Mouse (Mus musculus) embryo, embryonic 10.5 days (tissue): ENCODE measurements around the gene 4932411N23Rik.
"Not testable (repeated sequence)": the region's sequence is repeated elsewhere in the genome, so short reads cannot be mapped to it uniquely, and the experiment has no call there.

Experiments
- DNase-seq: peaks from one replicate; pipeline ENCODE4 v3.0.0-alpha.2; 2015; ENCODE audit warnings: low spot score

The 4932411N23Rik gene

GRCm38 (mm10) chrX:126815768-126816167 lies at the start of gene 4932411N23Rik:
Gene 4932411N23Rik (minus strand): TSS chrX:126815868.
- DNase-seq, result no peak

- no peak for DNase-seq
Observed at GRCm38 (mm10) chrX:126779895-126780294, 35.8 kb downstream of the 4932411N23Rik start.

- peak; percentile 24 for DNase-seq
Observed at GRCm38 (mm10) chrX:126777643-126778042, 38.0 kb downstream of the 4932411N23Rik start.

GRCm38 (mm10) chrX:126774846-126775245 lies 40.8 kb downstream of the 4932411N23Rik start:
- peak; percentile 14 for DNase-seq

GRCm38 (mm10) chrX:126773511-126773910 lies 42.2 kb downstream of the 4932411N23Rik start:
- DNase-seq, result not testable (repeated sequence)
